Mouse (Mus musculus): ENCODE data around the gene Ptpra. TPM values are rescaled to one million over a fixed set of nuclear protein-coding genes. Genes with fewer than 3 reads are reported as not detected.
"Not testable (repeated sequence)": the region's sequence is repeated elsewhere in the genome, so short reads cannot be mapped to it uniquely, and the experiment has no call there.

The Ptpra gene
- total and polyA plus RNA-seq, 2 experiments from 2014 or later: 154 to 162 TPM

GRCm38 (mm10) chr2:130499546-130499945 lies 49.5 kb downstream of the Ptpra start:
- WGBS: 83% methylated on average over 3 of the region's 3 CpGs
- no peak for DNase-seq
- Histone ChIP-seq H3K4me2 (ENCODE audit: low read depth) (no peak overlapping the region), H3K27ac (ENCODE audit: low read depth, low read length) (no peak overlapping the region), H3K9ac (no peak overlapping the region), H3K4me1 (ENCODE audit: insufficient read depth) (0 out of 2 replicates have a peak, but pooled peaks cover 5% of the 10 kb centered on the region), H3K27me3 (ENCODE audit: insufficient read depth, low read length) (no peaks in the 10 kb centered on the region), H3K9me3 (ENCODE audit: low read length) (no peaks in the 10 kb centered on the region), H3K4me3 (ENCODE audit: low read depth, low read length) (no peak overlapping the region), H3K36me3 (ENCODE audit: insufficient read depth) (peaks cover 3% of the 10 kb centered on the region; the same call in 1 of the 2 replicates)
- TF ChIP-seq CTCF (IDR thresholded peaks at IDR 0.05; ENCODE audit: low read depth): no peak
- no peak for ATAC-seq

- WGBS: 88% methylated on average over 2 of the region's 2 CpGs
- ATAC-seq (no peak), DNase-seq (no peak)
Observed at GRCm38 (mm10) chr2:130501556-130501955, 51.5 kb downstream of the Ptpra start.

GRCm38 (mm10) chr2:130511616-130512015 lies 61.5 kb downstream of the Ptpra start:
- H3K9ac ChIP-seq; ATAC-seq; H3K27me3 ChIP-seq (ENCODE audit: insufficient read depth, low read length); H3K9me3 ChIP-seq (ENCODE audit: low read length); H3K4me2 ChIP-seq (ENCODE audit: low read depth); H3K27ac ChIP-seq (ENCODE audit: low read depth, low read length); H3K4me1 ChIP-seq (ENCODE audit: insufficient read depth); DNase-seq; H3K4me3 ChIP-seq (ENCODE audit: low read depth, low read length): not testable (repeated sequence)
- WGBS: 91% methylated on average over 4 of the region's 5 CpGs
- H3K36me3 ChIP-seq (ENCODE audit: insufficient read depth): peaks cover 30% of the 10 kb centered on the region; the same call in 1 of the 2 replicates

More at GRCm38 (mm10) chr2:130501556-130501955, 51.5 kb downstream of the Ptpra start:
- H3K4me3 ChIP-seq (ENCODE audit: low read depth, low read length): no peak overlapping the region
- no peak overlapping the region for H3K9ac ChIP-seq
- TF ChIP-seq CTCF (IDR thresholded peaks at IDR 0.05; ENCODE audit: low read depth): no peak
- no peaks in the 10 kb centered on the region for H3K9me3 ChIP-seq (ENCODE audit: low read length)
- peaks cover 13% of the 10 kb centered on the region for H3K36me3 ChIP-seq (ENCODE audit: insufficient read depth)
- H3K4me1 ChIP-seq (ENCODE audit: insufficient read depth): no peaks in the 10 kb centered on the region
- H3K4me2 ChIP-seq (ENCODE audit: low read depth): no peak overlapping the region
- no peak overlapping the region for H3K27ac ChIP-seq (ENCODE audit: low read depth, low read length)
- H3K27me3 ChIP-seq (ENCODE audit: insufficient read depth, low read length): no peaks in the 10 kb centered on the region

GRCm38 (mm10) chr2:130513907-130514306 lies 63.8 kb downstream of the Ptpra start:
- ATAC-seq (no peak), DNase-seq (no peak)
- no peak overlapping the region for H3K9ac ChIP-seq
- H3K4me2 ChIP-seq (ENCODE audit: low read depth): no peak overlapping the region
- no peaks in the 10 kb centered on the region; the same call in 1 of the 2 replicates for H3K4me1 ChIP-seq (ENCODE audit: insufficient read depth)
- 92% methylated on average over 8 of the region's 8 CpGs for WGBS
- H3K27me3 ChIP-seq (ENCODE audit: insufficient read depth, low read length): no peaks in the 10 kb centered on the region
- no peak for TF ChIP-seq CTCF (IDR thresholded peaks at IDR 0.05; ENCODE audit: low read depth)
- peaks cover 24% of the 10 kb centered on the region for H3K36me3 ChIP-seq (ENCODE audit: insufficient read depth)
- no peak overlapping the region for H3K27ac ChIP-seq (ENCODE audit: low read depth, low read length)
- H3K4me3 ChIP-seq (ENCODE audit: low read depth, low read length): no peak overlapping the region
- no peaks in the 10 kb centered on the region for H3K9me3 ChIP-seq (ENCODE audit: low read length)

GRCm38 (mm10) chr2:130515791-130516190 lies 65.7 kb downstream of the Ptpra start:
- Histone ChIP-seq H3K9me3 (ENCODE audit: low read length) (no peaks in the 10 kb centered on the region), H3K27me3 (ENCODE audit: insufficient read depth, low read length) (no peaks in the 10 kb centered on the region), H3K4me3 (ENCODE audit: low read depth, low read length) (no peak overlapping the region), H3K36me3 (ENCODE audit: insufficient read depth) (peaks cover 29% of the 10 kb centered on the region), H3K27ac (ENCODE audit: low read depth, low read length) (no peak overlapping the region), H3K4me1 (ENCODE audit: insufficient read depth) (no peaks in the 10 kb centered on the region; the same call in 1 of the 2 replicates), H3K9ac (no peak overlapping the region), H3K4me2 (ENCODE audit: low read depth) (no peak overlapping the region)
- TF ChIP-seq CTCF (IDR thresholded peaks at IDR 0.05; ENCODE audit: low read depth): no peak
- WGBS: 29% methylated on average over 5 of the region's 5 CpGs
- ATAC-seq (no peak), DNase-seq (no peak)

- no peaks in the 10 kb centered on the region for H3K27me3 ChIP-seq (ENCODE audit: insufficient read depth, low read length)
- no peak overlapping the region for H3K27ac ChIP-seq (ENCODE audit: low read depth, low read length)
- H3K9me3 ChIP-seq (ENCODE audit: low read length): no peaks in the 10 kb centered on the region
- H3K4me1 ChIP-seq (ENCODE audit: insufficient read depth): no peaks in the 10 kb centered on the region
- no peak overlapping the region for H3K4me3 ChIP-seq (ENCODE audit: low read depth, low read length)
- no peak for TF ChIP-seq CTCF (IDR thresholded peaks at IDR 0.05; ENCODE audit: low read depth)
- ATAC-seq (no peak), DNase-seq (no peak)
- H3K4me2 ChIP-seq (ENCODE audit: low read depth): no peak overlapping the region
- peaks cover 64% of the 10 kb centered on the region for H3K36me3 ChIP-seq (ENCODE audit: insufficient read depth)
- WGBS: 95% methylated on average over 2 of the region's 2 CpGs
- H3K9ac ChIP-seq: no peak overlapping the region
Observed at GRCm38 (mm10) chr2:130521927-130522326, 71.8 kb downstream of the Ptpra start.

GRCm38 (mm10) chr2:130525480-130525879 lies 75.4 kb downstream of the Ptpra start:
- not testable (repeated sequence) for H3K4me2 ChIP-seq (ENCODE audit: low read depth); H3K9ac ChIP-seq; H3K27me3 ChIP-seq (ENCODE audit: insufficient read depth, low read length); H3K4me1 ChIP-seq (ENCODE audit: insufficient read depth); DNase-seq; H3K9me3 ChIP-seq (ENCODE audit: low read length); H3K27ac ChIP-seq (ENCODE audit: low read depth, low read length); H3K4me3 ChIP-seq (ENCODE audit: low read depth, low read length); ATAC-seq
- WGBS: 95% methylated on average over 3 of the region's 4 CpGs
- H3K36me3 ChIP-seq (ENCODE audit: insufficient read depth): peaks cover 72% of the 10 kb centered on the region
